Mouse (Mus musculus) left cerebral cortex, postnatal 4 days (tissue): ENCODE measurements around the gene Abca12. TPM values are rescaled to one million over a fixed set of nuclear protein-coding genes. Genes with fewer than 3 reads are reported as not detected.

Source experiments
- DNase-seq: peaks from one replicate; pipeline ENCODE4 v3.0.0-alpha.2; 2022
- intact Hi-C: fragments of 180-260 bp; cut with DNase I; formaldehyde crosslinking; loops from one replicate; pipeline ENCODE4 v1.15.1; 2025
- total RNA-seq, 2 experiments: library from RNA; stranded (reverse); gene quantifications; 2 replicates each; pipeline ENCODE4 v1.2.3; 2021

Gene Abca12
- total RNA-seq, 2 experiments from 2014 or later, result 0.06 to 0.26 TPM

GRCm38 (mm10) chr1:71338548-71339340 lies 76.0 kb downstream of the Abca12 start:
- intact Hi-C loops, result no loop called here
- no peak for DNase-seq

DNA sequence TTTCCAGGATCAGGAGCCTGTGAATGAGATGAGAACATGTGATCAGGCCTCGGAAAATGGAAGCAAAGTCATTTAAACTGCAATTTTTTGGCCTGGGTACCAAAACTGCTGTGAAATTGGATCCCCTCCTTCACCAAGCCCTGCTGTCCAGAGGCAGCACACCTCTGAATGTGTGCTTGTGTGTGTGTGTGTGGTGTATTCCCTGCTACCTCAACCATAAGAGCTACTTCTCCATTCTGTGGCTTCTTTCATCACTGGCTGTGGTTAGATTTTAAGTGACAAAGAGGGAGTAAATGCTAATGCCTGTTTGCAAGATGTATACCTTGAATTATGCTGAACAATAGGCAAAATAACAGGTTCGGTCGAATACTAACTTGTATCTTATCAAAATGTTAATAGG lies 84.4 kb downstream of the Abca12 start:
- no peak for DNase-seq
- intact Hi-C loops, result no loop called here

GRCm38 (mm10) chr1:71312171-71312570 lies 102.5 kb downstream of the Abca12 start:
- DNase-seq, result no peak

DNA sequence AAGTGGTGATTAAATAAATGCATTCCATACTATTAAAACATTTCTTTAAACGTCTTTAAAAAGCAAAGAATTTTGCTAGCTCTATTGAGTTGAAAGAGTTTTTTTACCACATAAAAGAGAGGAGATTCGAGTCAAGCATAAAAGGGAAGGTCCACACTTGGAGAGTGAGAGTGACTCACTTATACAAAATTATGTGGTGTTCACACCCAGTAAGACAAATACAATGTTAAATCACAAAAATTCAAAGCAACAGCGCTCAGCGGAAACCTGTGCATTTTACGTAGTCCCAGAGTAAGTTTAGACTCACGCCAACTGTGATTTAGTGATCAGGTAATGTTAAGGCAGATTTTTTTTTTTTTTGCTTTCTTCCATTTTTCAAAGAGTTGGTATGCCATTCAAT lies 104.1 kb downstream of the Abca12 start:
- intact Hi-C loops, result no loop called here
- no peak for DNase-seq

More at GRCm38 (mm10) chr1:71312171-71312570, 102.5 kb downstream of the Abca12 start:
- intact Hi-C loops, result no loop called here

DNA sequence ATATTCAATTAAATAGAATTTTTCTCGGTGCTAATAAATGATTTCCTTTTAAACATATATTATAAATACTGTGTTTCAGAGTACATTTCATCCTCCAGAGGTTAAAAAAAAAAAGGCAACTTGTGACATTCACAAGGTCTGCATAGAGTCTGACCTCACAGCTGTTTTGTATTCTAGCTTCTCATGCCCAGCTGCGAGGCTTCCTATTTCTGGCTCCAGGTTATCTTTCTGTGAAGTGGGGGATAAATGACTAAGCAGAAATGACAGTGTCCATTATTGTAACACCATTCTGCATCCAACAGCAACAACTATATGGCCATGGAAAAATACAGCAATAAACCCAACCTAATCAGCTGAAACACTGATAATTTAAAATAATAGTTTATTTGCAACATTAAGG lies 107.3 kb downstream of the Abca12 start:
- no peak for DNase-seq
- intact Hi-C loops, result no loop called here

GRCm38 (mm10) chr1:71306196-71306595 lies 108.5 kb downstream of the Abca12 start:
- DNase-seq, result no peak
- intact Hi-C loops, result no loop called here

GRCm38 (mm10) chr1:71304588-71304987 lies 110.1 kb downstream of the Abca12 start:
- intact Hi-C loops, result no loop called here
- DNase-seq, result no peak

DNA sequence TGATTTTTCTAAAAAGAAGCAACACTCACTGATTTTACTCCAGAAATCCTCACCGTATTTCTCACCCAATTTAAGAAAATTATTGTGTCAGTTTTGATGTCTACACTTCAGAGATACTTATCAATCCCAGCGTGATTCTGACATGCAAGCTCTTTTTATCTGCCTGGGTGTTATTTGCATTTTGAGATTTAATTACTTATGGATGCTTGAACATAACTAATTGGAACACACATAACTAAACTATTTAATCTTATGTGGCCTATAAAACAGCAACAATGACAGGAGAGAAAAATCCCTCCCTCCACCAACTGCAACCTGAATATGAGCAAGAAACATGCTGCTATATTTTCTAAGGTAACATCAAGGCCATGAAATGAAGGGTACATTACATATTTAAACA lies 117.7 kb downstream of the Abca12 start:
- intact Hi-C loops, result no loop called here
- DNase-seq, result no peak

- intact Hi-C loops, result no loop called here
- no peak for DNase-seq
These were observed 118.1 kb downstream of the Abca12 start for GRCm38 (mm10) chr1:71296585-71296984.

DNA sequence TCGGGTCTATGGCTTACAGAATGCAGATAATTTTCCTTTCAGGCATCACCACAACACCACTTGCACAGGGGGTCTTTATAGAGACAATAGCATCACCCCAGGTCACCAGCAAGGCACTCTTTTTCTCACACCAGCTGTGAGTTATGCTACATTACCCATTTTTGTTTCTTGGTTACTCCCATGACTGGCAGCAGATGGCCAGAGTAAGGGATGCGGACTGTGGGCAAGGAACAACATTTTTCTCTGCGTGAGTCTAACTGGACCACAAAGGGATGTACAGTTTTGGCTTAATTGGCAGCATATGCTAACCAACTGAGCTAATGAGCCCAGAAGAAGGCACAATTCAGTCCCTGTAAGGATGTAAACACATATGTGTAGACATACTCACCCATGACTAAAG lies 122.8 kb downstream of the Abca12 start:
- DNase-seq, result peak; percentile 50
- intact Hi-C loops, result no loop called here

- peak; percentile 74 for DNase-seq
- intact Hi-C loops, result loop anchor here (10.0 kb wide), 1 partner anchor 835 kb away; no protein-coding TSS in a partner anchor
These were observed 125.2 kb downstream of the Abca12 start for GRCm38 (mm10) chr1:71289511-71289910.

GRCm38 (mm10) chr1:71276940-71277339 lies 137.8 kb downstream of the Abca12 start:
- intact Hi-C loops, result no loop called here
- DNase-seq, result peak; percentile 10

DNA sequence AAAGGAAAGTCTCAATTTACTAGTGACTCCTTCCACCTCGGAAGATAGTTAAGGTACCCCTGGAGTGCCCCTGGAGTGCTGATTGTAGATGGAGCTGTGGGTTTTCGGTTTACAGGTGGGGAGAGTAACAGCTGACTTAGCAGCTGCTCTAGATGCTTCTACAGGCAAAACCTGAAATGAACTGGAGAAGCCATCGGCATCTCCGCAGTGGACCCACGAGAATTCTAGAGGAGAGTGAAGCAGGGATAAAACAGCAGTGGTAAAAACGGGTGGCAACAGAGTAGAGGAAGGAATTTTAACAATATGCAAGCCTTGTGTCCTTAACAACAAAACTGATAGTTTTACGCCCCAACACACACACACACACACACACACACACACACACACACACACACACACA lies 142.2 kb downstream of the Abca12 start:
- DNase-seq, result no peak

GRCm38 (mm10) chr1:71272077-71272476 lies 142.6 kb downstream of the Abca12 start:
- intact Hi-C loops, result no loop called here
- DNase-seq, result no peak

More for the DNA sequence above, 142.2 kb downstream of the Abca12 start:
- intact Hi-C loops, result no loop called here

- no peak for DNase-seq
- intact Hi-C loops, result no loop called here
These were observed 144.6 kb downstream of the Abca12 start for GRCm38 (mm10) chr1:71270083-71270482.

DNA sequence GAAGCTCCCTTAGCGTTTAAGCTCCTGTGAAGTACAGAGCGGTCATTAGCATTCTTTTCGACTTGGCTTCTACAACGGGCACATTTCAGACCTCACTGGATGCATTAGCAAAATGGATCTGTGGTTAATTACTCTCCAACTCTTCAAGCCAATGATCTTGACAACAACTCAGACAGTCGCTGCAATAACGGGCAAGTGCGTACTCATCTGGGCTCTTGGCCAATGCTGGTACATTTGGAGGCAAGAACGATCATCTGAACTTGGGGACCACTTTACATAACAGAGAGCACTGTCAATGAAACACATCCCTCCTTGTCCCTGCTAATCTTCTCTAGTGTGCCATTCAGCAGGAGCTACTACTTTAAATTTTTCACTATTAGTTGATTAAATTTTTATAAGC lies 148.1 kb downstream of the Abca12 start:
- intact Hi-C loops, result loop anchor here (10.0 kb wide), 1 partner anchor 238 kb away; no protein-coding TSS in a partner anchor
- DNase-seq, result no peak

GRCm38 (mm10) chr1:71263532-71263931 lies 151.2 kb downstream of the Abca12 start:
- intact Hi-C loops, result loop anchor here (10.0 kb wide), 1 partner anchor 241 kb away; no protein-coding TSS in a partner anchor
- DNase-seq, result no peak

- DNase-seq, result no peak
- intact Hi-C loops, result no loop called here
These were observed 170.1 kb downstream of the Abca12 start for GRCm38 (mm10) chr1:71244647-71245046.

GRCm38 (mm10) chr1:71241396-71241795 lies 173.3 kb downstream of the Abca12 start:
- intact Hi-C loops, result no loop called here
- DNase-seq, result no peak

DNA sequence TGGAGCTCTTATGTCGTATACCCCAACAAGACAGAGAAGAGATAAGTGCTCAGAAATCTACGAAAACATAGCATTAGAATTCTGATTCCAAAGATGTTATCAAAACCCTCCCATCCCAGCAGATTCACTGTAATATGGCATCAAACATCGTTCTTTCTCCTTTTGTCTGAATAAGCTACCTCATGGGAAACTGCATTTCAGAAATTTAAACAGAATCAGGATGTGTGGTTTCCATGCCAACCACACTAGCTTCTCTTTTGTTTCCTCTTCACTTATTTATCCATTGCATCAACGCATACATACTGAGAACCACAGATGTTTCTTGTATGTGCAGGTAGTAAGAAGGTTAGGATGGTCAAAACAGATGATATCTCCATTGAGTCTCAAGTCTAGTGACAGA lies 175.1 kb downstream of the Abca12 start:
- DNase-seq, result no peak
- intact Hi-C loops, result no loop called here

GRCm38 (mm10) chr1:71235335-71235734 lies 179.4 kb downstream of the Abca12 start:
- no peak for DNase-seq

DNA sequence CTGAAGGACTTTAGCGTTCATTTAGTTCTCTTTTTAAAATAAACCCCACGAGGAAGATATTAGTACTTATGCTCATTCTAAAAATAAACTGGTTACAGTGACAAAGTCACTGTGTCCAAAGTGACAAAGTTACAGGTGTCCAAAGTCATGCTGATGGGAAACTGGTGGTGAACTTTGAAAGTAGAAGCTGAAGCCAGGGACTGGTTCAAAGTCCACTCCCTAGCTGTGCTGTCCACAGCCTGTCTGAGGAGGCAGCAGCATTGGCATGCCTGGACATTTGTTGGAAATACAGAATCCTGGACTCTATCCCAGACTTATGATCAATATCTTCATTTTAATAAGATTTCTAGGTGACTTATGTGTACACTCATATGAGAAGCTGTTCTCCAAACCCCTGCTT lies 183.5 kb downstream of the Abca12 start:
- intact Hi-C loops, result no loop called here
- no peak for DNase-seq

More at GRCm38 (mm10) chr1:71235335-71235734, 179.4 kb downstream of the Abca12 start:
- intact Hi-C loops, result no loop called here
